Mouse (Mus musculus) midbrain, embryonic 10.5 days (tissue): Measurements from ENCODE around the gene Dynlrb1. TPM values are rescaled to one million over a fixed set of nuclear protein-coding genes. Genes with fewer than 3 reads are reported as not detected.

ENCODE experiments used
- DNase-seq: peaks from one replicate; pipeline ENCODE4 v3.0.0-alpha.2; 2017; ENCODE audit warnings: low spot score
- H3K27ac ChIP-seq: fragments of 300-500 bp; sonication (generic); replicated peaks from 2 replicates; pipeline ENCODE4 v1.5.1; 2016; ENCODE audit warnings: mild to moderate bottlenecking
- H3K27me3 ChIP-seq: fragments of 300-500 bp; sonication (generic); 2 replicates; pipeline ENCODE4 v1.6.1; 2016; ENCODE audit warnings: low read depth, mild to moderate bottlenecking; ENCODE audit not compliant: poor library complexity, severe bottlenecking
- H3K36me3 ChIP-seq: fragments of 300-500 bp; sonication (generic); 2 replicates; pipeline ENCODE4 v1.6.1; 2016; ENCODE audit warnings: mild to moderate bottlenecking, moderate library complexity
- H3K4me1 ChIP-seq: fragments of 300-500 bp; sonication (generic); 2 replicates; pipeline ENCODE4 v1.6.1; 2016
- H3K4me3 ChIP-seq: fragments of 300-500 bp; sonication (generic); 2 replicates; pipeline ENCODE4 v1.5.1; 2016; ENCODE audit warnings: mild to moderate bottlenecking, moderate library complexity
- H3K9me3 ChIP-seq: fragments of 300-500 bp; sonication (generic); replicated peaks from 2 replicates; pipeline ENCODE4 v1.6.1; 2016; ENCODE audit warnings: mild to moderate bottlenecking
- WGBS: fragments of 180-500 bp; shearing (Covaris S2); methylation state at CpG from one replicate; pipeline ENCODE4 v1.1.7; 2016; 5-methylcytosine and 5-hydroxymethylcytosine counted together
- polyA plus RNA-seq: library from polyadenylated mRNA; unstranded; fragments of >200 nt; fragmentation: Nextera tagmentation; extraction: Ambion mirVana; gene quantifications from 2 replicates; pipeline ENCODE4 v1.2.1, GENCODE M21; 2016

Gene Dynlrb1
- polyA plus RNA-seq, 1 experiment from 2014 or later, result 422 TPM

DNA sequence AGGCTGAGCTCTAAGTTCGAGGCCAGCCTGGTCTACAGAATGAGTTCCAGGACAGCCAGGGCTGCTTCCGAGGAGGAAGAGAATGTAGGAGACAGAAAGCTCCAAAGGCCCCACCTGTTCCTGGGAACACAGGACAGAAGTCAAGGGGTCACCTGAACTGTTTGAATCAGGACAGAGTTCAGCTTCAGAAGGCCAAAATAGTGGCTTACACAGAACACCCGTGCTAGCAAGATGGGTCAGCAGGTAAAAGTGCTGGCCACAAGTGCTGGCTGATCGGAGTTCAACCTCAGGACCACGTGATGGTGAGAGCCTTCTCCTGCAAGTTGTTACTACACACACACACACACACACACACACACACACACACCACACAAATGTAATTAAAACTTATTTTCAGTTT lies 30.6 kb downstream of the Dynlrb1 start:
- H3K36me3 ChIP-seq, result no peaks in the 10 kb centered on the region
- H3K4me1 ChIP-seq, result no peaks in the 10 kb centered on the region
- H3K4me3 ChIP-seq, result no peak overlapping the region
- no peaks in the 10 kb centered on the region for H3K9me3 ChIP-seq
- no peak overlapping the region for H3K27ac ChIP-seq
- no peaks in the 10 kb centered on the region for H3K27me3 ChIP-seq
- no peak for DNase-seq
- WGBS, result 87% methylated on average over 5 of the region's 5 CpGs

DNA sequence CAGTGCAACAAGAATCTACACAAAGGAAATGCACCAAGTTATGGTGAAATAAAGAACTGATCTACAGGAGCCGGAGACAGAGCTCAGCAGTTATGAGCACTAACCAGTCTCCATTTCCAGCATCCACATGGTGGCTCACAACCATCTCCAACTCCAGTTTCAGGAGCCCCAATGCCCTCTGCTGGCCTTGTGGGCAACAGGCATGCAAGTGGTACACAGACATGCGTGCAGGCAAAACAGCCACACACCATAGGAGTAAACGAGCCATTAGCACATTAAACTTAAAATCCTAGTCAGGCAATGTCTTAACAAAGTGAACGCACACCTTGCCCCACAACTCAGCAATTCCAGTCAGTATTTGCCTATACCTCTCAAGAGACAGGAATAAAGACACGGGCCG lies 35.6 kb downstream of the Dynlrb1 start:
- no peaks in the 10 kb centered on the region for H3K9me3 ChIP-seq
- DNase-seq, result no peak
- no peak overlapping the region for H3K27ac ChIP-seq
- no peak overlapping the region for H3K4me3 ChIP-seq
- peaks cover 6% of the 10 kb centered on the region for H3K4me1 ChIP-seq
- H3K27me3 ChIP-seq, result no peaks in the 10 kb centered on the region
- 87% methylated on average over 6 of the region's 6 CpGs for WGBS
- no peaks in the 10 kb centered on the region for H3K36me3 ChIP-seq

DNA sequence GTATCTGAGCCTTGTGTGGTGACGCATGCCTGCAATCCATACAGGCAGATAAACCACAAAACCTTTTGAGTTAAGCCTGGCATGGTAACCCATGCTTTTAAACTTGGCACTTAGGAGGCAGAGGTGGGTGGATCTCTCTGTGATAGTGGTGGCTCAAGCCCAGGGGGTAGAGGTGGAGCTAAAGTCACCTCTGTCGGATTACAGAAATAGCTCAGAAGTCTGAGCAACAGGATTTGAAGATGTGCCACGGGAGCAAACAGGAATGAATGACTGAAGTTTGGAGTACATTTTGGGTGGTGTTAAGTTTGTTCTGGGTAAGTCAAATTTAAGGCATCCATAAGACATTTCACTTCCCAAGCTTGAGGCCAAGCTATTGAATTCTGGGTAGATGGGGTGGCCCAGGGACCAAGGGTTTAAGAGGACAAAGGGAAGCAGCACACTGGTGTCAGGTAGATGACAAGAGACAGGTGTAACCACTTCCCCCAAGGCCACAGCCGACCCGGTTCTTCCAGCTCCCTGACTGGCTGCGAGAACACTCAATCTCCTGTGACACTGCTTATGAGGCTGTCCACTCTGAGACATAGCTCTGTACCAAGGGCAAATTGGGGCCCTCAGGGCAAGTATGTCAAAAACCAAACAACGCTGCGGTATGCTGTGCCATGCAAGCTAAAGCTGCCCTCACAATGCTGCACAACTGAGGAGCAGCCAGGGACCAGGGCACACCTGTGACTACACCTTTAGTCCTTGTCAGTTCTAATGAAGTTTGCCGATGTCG lies 36.2 kb downstream of the Dynlrb1 start:
- WGBS, result 79% methylated on average over 10 of the region's 10 CpGs
- DNase-seq, result no peak
- H3K4me3 ChIP-seq, result no peak overlapping the region
- H3K36me3 ChIP-seq, result peaks cover 4% of the 10 kb centered on the region; the same call in 1 of the 2 replicates
- peaks cover 13% of the 10 kb centered on the region for H3K4me1 ChIP-seq
- no peaks in the 10 kb centered on the region for H3K9me3 ChIP-seq
- H3K27me3 ChIP-seq, result peaks cover 2% of the 10 kb centered on the region
- no peak overlapping the region for H3K27ac ChIP-seq

DNA sequence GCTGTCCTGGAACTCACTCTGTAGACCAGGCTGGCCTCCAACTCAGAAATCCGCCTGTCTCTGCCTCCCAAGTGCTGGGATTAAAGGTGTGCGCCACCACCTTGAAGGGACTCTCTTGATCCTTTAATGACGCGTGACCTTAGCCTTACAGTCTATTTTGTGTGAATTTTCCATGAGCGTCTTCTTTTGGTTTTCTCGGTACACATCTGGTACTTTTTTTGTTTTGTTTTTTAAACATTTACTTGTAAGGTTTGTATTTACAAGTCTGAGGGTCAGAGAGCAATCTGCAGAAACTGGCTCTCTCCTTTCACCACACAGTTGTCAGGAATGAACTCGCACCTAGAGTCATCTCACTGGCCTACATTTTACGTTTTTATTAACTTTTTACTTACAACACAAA lies 37.3 kb downstream of the Dynlrb1 start:
- Histone ChIP-seq H3K27ac (no peak overlapping the region), H3K4me1 (peaks cover 15% of the 10 kb centered on the region), H3K9me3 (no peaks in the 10 kb centered on the region), H3K4me3 (no peak overlapping the region), H3K27me3 (peaks cover 6% of the 10 kb centered on the region), H3K36me3 (peaks cover 14% of the 10 kb centered on the region)
- WGBS, result 86% methylated on average over 8 of the region's 8 CpGs
- DNase-seq, result no peak

DNA sequence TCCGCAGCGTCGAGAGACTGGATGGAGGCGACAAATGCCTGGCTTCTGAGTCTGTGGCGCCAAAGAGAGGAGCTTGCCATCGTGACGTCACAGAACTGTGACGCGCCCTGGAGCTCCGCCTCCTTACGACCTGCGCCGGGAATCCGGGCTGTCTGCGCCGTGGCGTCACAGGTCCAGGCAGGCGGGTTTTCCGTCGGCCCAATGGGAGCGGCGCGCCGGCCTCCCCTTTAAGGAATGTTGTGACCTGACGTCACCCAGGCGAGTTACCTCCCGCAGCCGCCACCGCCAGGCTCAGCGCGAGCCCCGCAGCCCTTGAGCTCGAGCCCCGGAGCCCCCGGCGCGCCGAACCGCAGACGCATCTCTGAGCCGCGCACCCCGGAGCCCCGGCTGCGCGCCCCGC lies 39.9 kb downstream of the Dynlrb1 start, which contains the start of gene Map1lc3a:
Map1lc3a (plus strand) TSS at position 103 of the 400 bp plus-strand sequence.
- Histone ChIP-seq H3K27me3 (peaks cover 6% of the 10 kb centered on the region), H3K4me3 (peak within 1 kb of the TSS; percentile 87), H3K4me1 (peaks cover 15% of the 10 kb centered on the region), H3K9me3 (no peaks in the 10 kb centered on the region), H3K36me3 (peaks cover 22% of the 10 kb centered on the region), H3K27ac (peak within 1 kb of the TSS; percentile 89)
- peak; percentile 92 for DNase-seq
- WGBS, result 1% methylated on average over 47 of the region's 47 CpGs

DNA sequence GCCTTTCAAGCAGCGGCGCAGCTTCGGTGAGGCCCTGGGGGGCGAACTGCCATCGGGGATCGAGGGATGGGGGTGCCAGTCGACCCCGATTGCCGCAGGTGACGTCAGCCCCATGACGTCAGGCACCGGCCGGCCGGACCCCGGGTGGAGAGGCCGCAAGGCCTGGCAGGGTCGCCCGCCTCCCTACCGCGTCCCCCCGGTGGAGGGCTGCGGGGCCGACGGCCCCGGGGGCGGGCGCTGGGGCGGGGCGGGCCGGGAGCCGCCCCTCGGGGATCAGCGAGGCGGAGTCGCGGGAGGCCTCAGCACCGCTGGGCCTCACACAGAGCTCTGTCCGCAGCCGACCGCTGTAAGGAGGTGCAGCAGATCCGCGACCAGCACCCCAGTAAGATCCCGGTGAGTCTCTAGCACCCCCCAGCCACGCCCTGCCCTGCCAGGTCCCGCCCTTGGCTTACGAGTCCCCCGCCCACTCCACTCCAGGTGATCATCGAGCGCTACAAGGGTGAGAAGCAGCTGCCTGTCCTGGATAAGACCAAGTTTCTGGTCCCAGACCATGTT lies 40.4 kb downstream of the Dynlrb1 start:
- Histone ChIP-seq H3K4me1 (peaks cover 15% of the 10 kb centered on the region), H3K4me3 (peak overlapping the region; percentile 87), H3K27ac (peak overlapping the region; percentile 89), H3K36me3 (peaks cover 22% of the 10 kb centered on the region), H3K9me3 (no peaks in the 10 kb centered on the region), H3K27me3 (peaks cover 6% of the 10 kb centered on the region)
- no peak for DNase-seq
- under 1% methylated on average over 45 of the region's 49 CpGs for WGBS

DNA sequence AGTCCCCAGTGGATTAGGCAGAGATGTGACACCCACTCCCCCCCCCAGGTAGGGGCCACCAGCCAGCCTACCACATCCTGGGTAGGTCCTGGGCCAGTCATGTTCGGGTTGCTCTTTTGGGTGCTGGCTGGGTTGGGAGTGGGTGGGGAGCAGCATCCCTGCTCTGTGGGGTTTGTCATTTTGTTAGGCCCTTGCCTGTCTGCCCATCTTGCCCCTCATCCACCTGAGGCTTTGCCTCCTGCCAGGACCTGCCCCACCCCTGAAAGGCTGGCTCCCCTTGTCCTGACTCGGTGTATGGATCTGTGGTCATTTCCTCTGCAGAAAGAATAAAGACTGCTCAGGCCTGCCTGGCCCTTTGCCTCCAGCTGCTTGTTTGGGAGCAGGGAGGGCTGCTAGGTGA lies 41.4 kb downstream of the Dynlrb1 start:
- no peak for DNase-seq
- H3K9me3 ChIP-seq, result no peaks in the 10 kb centered on the region
- WGBS, result 85% methylated on average over 2 of the region's 2 CpGs
- H3K4me3 ChIP-seq, result peak overlapping the region; percentile 87
- H3K36me3 ChIP-seq, result peaks cover 27% of the 10 kb centered on the region
- no peak overlapping the region for H3K27ac ChIP-seq
- peaks cover 15% of the 10 kb centered on the region for H3K4me1 ChIP-seq
- H3K27me3 ChIP-seq, result peaks cover 6% of the 10 kb centered on the region

DNA sequence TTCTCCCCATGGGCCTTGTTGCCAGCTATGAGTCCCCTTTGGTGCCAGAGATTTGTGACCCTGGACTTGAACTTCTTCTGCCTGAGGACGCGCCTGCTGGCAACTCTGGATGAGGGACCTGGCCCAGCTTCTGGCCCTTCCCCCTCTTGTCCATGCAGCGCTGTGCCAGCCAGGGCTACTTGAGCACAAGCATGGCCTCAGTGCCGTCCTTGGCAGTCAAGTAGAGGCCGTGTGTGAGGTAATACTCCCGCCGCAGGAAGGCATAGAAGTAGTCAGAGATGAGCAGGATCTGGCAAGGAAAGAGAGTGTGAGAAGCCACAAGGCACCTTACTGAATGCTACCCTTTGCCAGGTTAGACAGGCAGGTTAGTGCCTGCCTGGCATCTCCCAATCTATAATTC lies 42.0 kb downstream of the Dynlrb1 start:
- no peak overlapping the region for H3K4me3 ChIP-seq
- DNase-seq, result no peak
- H3K27me3 ChIP-seq, result peaks cover 6% of the 10 kb centered on the region
- H3K9me3 ChIP-seq, result no peaks in the 10 kb centered on the region
- 87% methylated on average over 7 of the region's 7 CpGs for WGBS
- H3K27ac ChIP-seq, result no peak overlapping the region
- H3K36me3 ChIP-seq, result peaks cover 32% of the 10 kb centered on the region
- peaks cover 15% of the 10 kb centered on the region for H3K4me1 ChIP-seq

DNA sequence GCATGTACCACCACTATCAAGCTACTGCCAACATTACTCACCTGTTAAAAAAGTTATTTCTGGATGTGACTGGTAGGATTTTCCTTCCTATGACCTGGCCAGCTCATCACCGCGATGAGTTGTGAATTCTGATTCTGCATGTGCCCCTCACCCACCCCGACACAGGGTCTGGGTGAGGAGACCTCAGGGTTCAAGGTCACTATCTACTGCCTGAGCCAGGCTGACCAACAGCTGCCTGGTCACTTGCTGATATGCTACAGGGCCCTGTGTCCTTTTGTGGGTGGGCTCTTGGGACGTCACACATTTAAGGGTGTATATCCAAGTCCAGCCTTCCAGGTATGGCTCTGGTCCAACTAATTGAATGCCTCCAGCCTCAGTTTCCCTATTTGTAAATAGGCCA lies 42.8 kb downstream of the Dynlrb1 start:
- peaks cover 6% of the 10 kb centered on the region for H3K27me3 ChIP-seq
- 92% methylated on average over 4 of the region's 4 CpGs for WGBS
- H3K4me3 ChIP-seq, result no peak overlapping the region
- peaks cover 39% of the 10 kb centered on the region for H3K36me3 ChIP-seq
- peaks cover 15% of the 10 kb centered on the region for H3K4me1 ChIP-seq
- H3K27ac ChIP-seq, result no peak overlapping the region
- H3K9me3 ChIP-seq, result no peaks in the 10 kb centered on the region
- DNase-seq, result no peak

DNA sequence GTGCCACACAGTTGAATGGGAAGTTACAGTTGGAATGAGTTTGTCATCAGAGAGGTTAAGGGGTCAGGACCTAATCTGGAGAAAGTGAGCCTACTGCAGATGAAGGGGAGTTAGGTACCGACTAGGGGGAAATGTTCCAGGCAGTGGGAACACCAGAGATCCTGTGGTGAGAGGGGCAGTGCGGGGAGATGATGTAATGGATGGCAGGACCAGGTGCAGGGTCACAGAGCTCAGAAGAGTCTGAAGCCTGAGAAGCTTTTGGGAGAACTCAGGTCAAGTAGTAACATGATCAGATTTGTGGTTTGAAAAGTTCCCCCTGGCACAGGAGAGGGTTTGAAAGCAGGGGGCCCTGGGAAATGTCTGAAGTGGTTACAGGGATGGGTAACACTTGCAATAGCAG lies 43.8 kb downstream of the Dynlrb1 start:
- H3K36me3 ChIP-seq, result peaks cover 49% of the 10 kb centered on the region
- no peak for DNase-seq
- no peak overlapping the region for H3K4me3 ChIP-seq
- peaks cover 15% of the 10 kb centered on the region for H3K4me1 ChIP-seq
- WGBS, result 88% methylated on average over 2 of the region's 2 CpGs
- H3K27ac ChIP-seq, result no peak overlapping the region
- H3K9me3 ChIP-seq, result no peaks in the 10 kb centered on the region
- H3K27me3 ChIP-seq, result peaks cover 6% of the 10 kb centered on the region

DNA sequence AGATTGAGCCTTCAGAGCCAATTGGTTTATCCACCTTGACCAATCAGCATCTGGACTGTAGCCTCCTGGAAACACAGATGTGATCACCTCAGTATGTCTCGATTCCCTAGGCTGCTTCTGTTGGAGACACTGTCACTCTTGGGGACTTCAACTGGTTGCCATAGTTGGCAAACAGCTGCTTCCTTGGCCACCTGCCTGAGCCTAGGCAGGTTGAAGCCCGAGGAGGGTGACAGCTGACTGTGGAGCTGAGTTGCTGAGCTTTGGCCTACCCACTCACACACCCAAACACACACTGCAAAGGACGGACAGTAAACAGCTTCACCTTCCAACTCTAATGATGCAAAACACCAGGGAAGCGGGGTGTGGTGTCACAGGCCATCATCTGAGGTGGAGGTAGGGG lies 47.5 kb downstream of the Dynlrb1 start:
- H3K27me3 ChIP-seq, result no peaks in the 10 kb centered on the region
- DNase-seq, result no peak
- H3K36me3 ChIP-seq, result peaks cover 45% of the 10 kb centered on the region
- no peak overlapping the region for H3K4me3 ChIP-seq
- H3K9me3 ChIP-seq, result no peaks in the 10 kb centered on the region
- H3K27ac ChIP-seq, result no peak overlapping the region
- H3K4me1 ChIP-seq, result no peaks in the 10 kb centered on the region
- WGBS, result 92% methylated on average over 4 of the region's 4 CpGs

DNA sequence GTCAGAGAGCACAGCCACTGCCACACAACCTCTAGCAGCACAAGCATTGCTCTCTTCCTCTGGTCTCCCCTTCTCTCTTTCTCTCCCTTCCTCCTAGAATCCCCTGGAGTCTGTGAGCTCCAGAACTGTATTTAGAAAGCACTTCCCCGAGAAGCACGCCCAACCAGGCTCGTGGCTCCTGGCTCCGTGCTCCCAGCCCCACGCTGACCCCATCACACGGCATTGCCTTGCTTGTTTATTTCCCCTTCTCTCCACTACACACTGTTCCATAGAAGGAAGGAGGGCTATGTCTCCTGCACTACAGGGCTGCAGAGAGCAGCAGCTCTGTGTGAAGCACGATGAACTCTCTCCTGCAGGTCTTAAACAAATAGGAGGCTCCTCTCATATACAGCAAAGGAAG lies 48.3 kb downstream of the Dynlrb1 start:
- H3K4me3 ChIP-seq, result no peak overlapping the region
- H3K9me3 ChIP-seq, result no peaks in the 10 kb centered on the region
- WGBS, result 89% methylated on average over 7 of the region's 7 CpGs
- H3K27me3 ChIP-seq, result no peaks in the 10 kb centered on the region
- DNase-seq, result no peak
- peaks cover 49% of the 10 kb centered on the region for H3K36me3 ChIP-seq
- H3K4me1 ChIP-seq, result no peaks in the 10 kb centered on the region
- H3K27ac ChIP-seq, result no peak overlapping the region

DNA sequence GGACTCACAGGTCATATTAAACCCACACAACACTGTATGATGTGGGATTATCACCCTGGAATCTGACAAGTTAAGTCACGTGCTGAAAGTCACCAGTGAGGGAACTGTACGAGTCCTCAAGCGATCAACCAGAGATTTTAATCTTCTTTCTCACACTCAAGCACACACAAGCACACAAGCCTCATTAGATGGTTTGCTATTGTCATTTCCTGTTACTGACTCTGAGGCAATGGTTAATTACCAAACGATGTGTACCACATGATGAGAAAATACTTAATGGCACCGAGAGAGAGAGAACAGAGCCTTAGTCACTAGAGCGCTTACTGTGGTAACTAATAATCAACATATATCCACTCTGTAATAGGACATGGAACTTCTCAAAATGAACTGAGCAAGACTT lies 49.4 kb downstream of the Dynlrb1 start:
- no peak for DNase-seq
- Histone ChIP-seq H3K27me3 (no peaks in the 10 kb centered on the region), H3K9me3 (no peaks in the 10 kb centered on the region), H3K36me3 (peaks cover 56% of the 10 kb centered on the region), H3K27ac (no peak overlapping the region), H3K4me3 (no peak overlapping the region), H3K4me1 (no peaks in the 10 kb centered on the region)
- 93% methylated on average over 6 of the region's 6 CpGs for WGBS
